Mouse (Mus musculus): ENCODE measurements around the gene Slc35c2. TPM values are rescaled to one million over a fixed set of nuclear protein-coding genes. Genes with fewer than 3 reads are reported as not detected.
A peak's percentile ranks its signal among the peaks of the same experiment; 100 is the strongest.

The Slc35c2 gene
- polyA plus RNA-seq, 1 experiment from 2014 or later: 68.7 TPM

GRCm38 (mm10) chr2:165285034-165285433 lies 2.6 kb downstream of the Slc35c2 start:
- no peak overlapping the region for H3K4me2 ChIP-seq (replicated peaks)
- no peak overlapping the region for H3K9ac ChIP-seq (replicated peaks)
- WGBS: 84% methylated on average over 3 of the region's 3 CpGs
- H3K9me3 ChIP-seq: no peaks in the 10 kb centered on the region
- peaks cover 6% of the 10 kb centered on the region; the same call in 1 of the 2 replicates for H3K36me3 ChIP-seq
- no peak for ATAC-seq (replicated peaks)
- H3K4me1 ChIP-seq: peaks cover 51% of the 10 kb centered on the region
- H3K27me3 ChIP-seq: no peaks in the 10 kb centered on the region
- no peak overlapping the region for H3K27ac ChIP-seq (replicated peaks)
- H3K4me3 ChIP-seq: no peak overlapping the region

- H3K36me3 ChIP-seq: no peaks in the 10 kb centered on the region
- peaks cover 45% of the 10 kb centered on the region for H3K4me1 ChIP-seq
- 95% methylated on average over 7 of the region's 7 CpGs for WGBS
- ATAC-seq (replicated peaks): no peak
- no peaks in the 10 kb centered on the region for H3K27me3 ChIP-seq
- H3K4me2 ChIP-seq (replicated peaks): no peak overlapping the region
- H3K9ac ChIP-seq (replicated peaks): no peak overlapping the region
- no peak overlapping the region for H3K4me3 ChIP-seq
- no peak overlapping the region for H3K27ac ChIP-seq (replicated peaks)
- no peaks in the 10 kb centered on the region for H3K9me3 ChIP-seq
Measured at GRCm38 (mm10) chr2:165284377-165284776, 3.3 kb downstream of the Slc35c2 start.

DNA sequence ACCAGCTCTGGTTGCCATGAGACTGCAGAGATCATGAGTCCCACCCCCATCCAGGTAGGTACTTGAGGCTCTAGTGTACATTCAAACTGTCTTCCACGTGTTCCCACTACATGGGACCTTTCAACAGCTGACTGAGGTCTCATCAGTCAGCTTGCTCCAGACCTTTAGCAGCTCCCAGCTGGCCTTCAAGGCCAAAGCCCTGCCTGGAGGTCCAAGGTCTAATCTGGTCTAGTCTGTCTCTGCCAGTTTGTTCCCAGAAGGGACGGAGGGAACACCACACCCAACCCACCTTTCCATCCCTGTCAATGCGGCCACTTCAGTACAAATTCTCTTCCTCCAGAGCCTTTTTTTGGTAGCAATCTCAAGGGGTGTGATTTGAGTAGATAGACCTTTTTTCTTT lies 4.0 kb downstream of the Slc35c2 start:
- Histone ChIP-seq H3K36me3 (no peaks in the 10 kb centered on the region), H3K4me1 (peaks cover 38% of the 10 kb centered on the region), H3K9ac (replicated peaks) (no peak overlapping the region), H3K27me3 (no peaks in the 10 kb centered on the region), H3K4me2 (replicated peaks) (no peak overlapping the region), H3K27ac (replicated peaks) (no peak overlapping the region), H3K4me3 (no peak overlapping the region), H3K9me3 (no peaks in the 10 kb centered on the region)
- 92% methylated on average over 3 of the region's 3 CpGs for WGBS
- ATAC-seq (replicated peaks): no peak

GRCm38 (mm10) chr2:165281779-165282311 lies 5.8 kb downstream of the Slc35c2 start:
- no peak overlapping the region for H3K27ac ChIP-seq (replicated peaks)
- H3K36me3 ChIP-seq: no peaks in the 10 kb centered on the region
- WGBS: 31% methylated on average over 6 of the region's 6 CpGs
- H3K4me3 ChIP-seq: no peak overlapping the region
- no peaks in the 10 kb centered on the region for H3K9me3 ChIP-seq
- no peak for ATAC-seq (replicated peaks)
- no peak overlapping the region for H3K9ac ChIP-seq (replicated peaks)
- peaks cover 25% of the 10 kb centered on the region for H3K4me1 ChIP-seq
- no peak overlapping the region for H3K4me2 ChIP-seq (replicated peaks)
- H3K27me3 ChIP-seq: no peaks in the 10 kb centered on the region

DNA sequence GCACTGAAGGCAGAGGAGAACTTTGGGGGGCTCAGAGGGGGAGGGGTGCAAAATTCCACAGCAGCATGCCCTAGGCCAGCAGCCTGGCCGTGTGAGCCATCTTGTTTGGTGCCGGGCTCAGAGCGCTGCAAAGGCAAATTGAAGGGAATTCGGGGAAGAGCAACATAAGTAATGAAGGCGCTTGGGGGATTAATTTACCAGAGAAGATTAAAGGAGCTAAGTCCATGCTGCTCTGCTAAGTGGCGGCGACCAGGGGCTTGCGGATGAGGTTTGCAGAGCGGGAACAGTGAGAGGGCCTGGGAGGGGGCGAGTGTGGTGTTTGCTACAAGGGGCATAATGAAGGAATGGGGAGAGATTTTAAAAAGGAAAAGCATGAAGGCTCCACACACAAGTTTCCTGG lies 8.3 kb downstream of the Slc35c2 start:
- no peak overlapping the region for H3K9ac ChIP-seq (replicated peaks)

DNA sequence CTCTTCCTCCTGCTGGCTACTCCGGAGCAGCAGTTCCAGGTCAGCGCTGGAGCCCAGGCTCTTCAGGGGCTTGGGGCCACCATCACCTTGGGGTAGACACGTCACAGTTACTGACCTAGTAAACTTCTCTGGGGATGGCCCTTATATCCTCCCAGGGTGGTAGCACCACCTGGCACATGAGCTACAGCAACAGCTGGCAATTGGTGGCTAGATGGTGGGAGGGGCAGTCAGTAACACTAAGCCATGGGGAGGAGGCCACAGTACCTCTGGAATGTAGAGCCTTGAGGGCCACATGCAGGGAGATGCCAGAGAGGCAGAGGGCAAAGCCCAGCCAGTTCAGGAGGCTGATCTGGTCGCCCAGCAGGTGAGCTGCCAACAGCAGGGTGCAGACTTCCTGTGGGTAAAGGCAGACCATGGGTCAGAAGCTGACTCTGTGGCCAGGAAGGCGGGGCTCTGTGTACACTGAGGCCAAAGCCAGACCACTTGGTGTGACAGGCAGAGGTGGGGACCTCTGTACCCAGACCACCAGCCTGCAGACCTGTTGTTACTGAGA lies 10.4 kb downstream of the Slc35c2 start:
- WGBS: 87% methylated on average over 5 of the region's 5 CpGs
- Histone ChIP-seq H3K27ac (replicated peaks) (no peak overlapping the region), H3K9ac (replicated peaks) (no peak overlapping the region), H3K36me3 (no peaks in the 10 kb centered on the region), H3K4me2 (replicated peaks) (no peak overlapping the region), H3K9me3 (no peaks in the 10 kb centered on the region), H3K4me1 (peaks cover 40% of the 10 kb centered on the region), H3K27me3 (no peaks in the 10 kb centered on the region), H3K4me3 (no peak overlapping the region)
- ATAC-seq (replicated peaks): no peak

More for the DNA sequence above, 8.3 kb downstream of the Slc35c2 start:
- Histone ChIP-seq H3K27ac (replicated peaks) (no peak overlapping the region), H3K4me2 (replicated peaks) (no peak overlapping the region), H3K36me3 (no peaks in the 10 kb centered on the region), H3K4me1 (peaks cover 32% of the 10 kb centered on the region), H3K27me3 (no peaks in the 10 kb centered on the region), H3K4me3 (no peak overlapping the region), H3K9me3 (no peaks in the 10 kb centered on the region)
- 24% methylated on average over 10 of the region's 10 CpGs for WGBS
- no peak for ATAC-seq (replicated peaks)

DNA sequence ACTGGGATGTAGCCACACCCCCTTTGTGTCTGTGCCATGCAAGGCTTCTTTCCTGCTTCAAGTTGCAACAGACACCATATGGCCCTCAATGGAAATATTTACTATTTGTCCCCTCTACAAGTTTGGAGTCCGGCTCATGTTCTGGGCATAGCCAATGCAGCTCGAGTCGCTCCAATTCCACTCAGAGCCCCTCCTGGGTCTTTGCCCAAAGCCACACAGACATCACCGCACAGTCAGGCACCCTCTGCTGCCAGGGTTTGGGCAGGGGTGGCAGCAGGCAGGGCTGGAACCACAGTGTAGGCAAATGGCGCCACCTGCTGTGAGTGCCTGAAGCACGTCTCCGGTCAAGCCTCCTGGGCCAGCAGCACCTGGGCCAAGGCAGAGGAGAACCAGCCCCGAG lies 11.8 kb downstream of the Slc35c2 start:
- H3K27ac ChIP-seq (replicated peaks): peak overlapping the region; percentile 76
- peak; percentile 90 for ATAC-seq (replicated peaks)

GRCm38 (mm10) chr2:165275124-165275640 lies 12.5 kb downstream of the Slc35c2 start:
- no peak overlapping the region for H3K9ac ChIP-seq (replicated peaks)
- H3K9me3 ChIP-seq: no peaks in the 10 kb centered on the region
- no peak overlapping the region for H3K4me2 ChIP-seq (replicated peaks)
- peak overlapping the region; percentile 76 for H3K27ac ChIP-seq (replicated peaks)
- no peaks in the 10 kb centered on the region for H3K27me3 ChIP-seq
- WGBS: 15% methylated on average over 8 of the region's 8 CpGs
- H3K4me1 ChIP-seq: peaks cover 47% of the 10 kb centered on the region
- H3K36me3 ChIP-seq: no peaks in the 10 kb centered on the region
- no peak overlapping the region for H3K4me3 ChIP-seq
- peak; percentile 73 for ATAC-seq (replicated peaks)

More for the DNA sequence above, 11.8 kb downstream of the Slc35c2 start:
- H3K27me3 ChIP-seq: no peaks in the 10 kb centered on the region
- H3K36me3 ChIP-seq: no peaks in the 10 kb centered on the region
- no peak overlapping the region for H3K9ac ChIP-seq (replicated peaks)
- 10% methylated on average over 8 of the region's 8 CpGs for WGBS
- H3K4me1 ChIP-seq: peaks cover 41% of the 10 kb centered on the region
- H3K4me2 ChIP-seq (replicated peaks): no peak overlapping the region
- no peaks in the 10 kb centered on the region for H3K9me3 ChIP-seq
- no peak overlapping the region for H3K4me3 ChIP-seq

- ATAC-seq (replicated peaks): no peak
- Histone ChIP-seq H3K4me1 (peaks cover 47% of the 10 kb centered on the region), H3K4me3 (no peak overlapping the region), H3K27ac (replicated peaks) (no peak overlapping the region; the same call in 1 of the 2 replicates), H3K9ac (replicated peaks) (no peak overlapping the region), H3K27me3 (peaks cover 2% of the 10 kb centered on the region; the same call in 1 of the 2 replicates), H3K9me3 (no peaks in the 10 kb centered on the region), H3K36me3 (no peaks in the 10 kb centered on the region), H3K4me2 (replicated peaks) (no peak overlapping the region)
- WGBS: 45% methylated on average over 4 of the region's 4 CpGs
Measured at GRCm38 (mm10) chr2:165273589-165273988, 14.1 kb downstream of the Slc35c2 start.

DNA sequence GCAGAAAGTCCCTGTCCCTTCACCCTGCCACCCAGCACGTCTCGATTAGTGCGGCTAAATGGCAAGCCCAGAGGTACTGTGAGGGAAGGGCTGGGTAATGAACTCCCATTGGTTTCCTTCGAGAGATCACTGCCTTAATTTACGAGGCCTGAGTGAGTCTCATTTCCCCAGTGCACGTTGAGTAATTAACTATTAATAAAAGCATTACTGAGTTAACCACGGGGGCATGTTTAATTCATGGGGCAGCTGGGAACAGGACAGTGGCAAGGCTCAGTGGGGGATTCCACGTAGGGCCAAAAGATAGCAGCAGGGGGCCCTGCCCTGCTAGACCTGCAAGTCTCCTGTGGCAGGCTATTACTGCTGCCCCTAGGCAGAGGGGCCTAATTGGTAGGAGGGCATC lies 16.3 kb downstream of the Slc35c2 start:
- H3K36me3 ChIP-seq: no peaks in the 10 kb centered on the region
- peaks cover 57% of the 10 kb centered on the region for H3K4me1 ChIP-seq
- no peak for ATAC-seq (replicated peaks)
- no peak overlapping the region for H3K4me2 ChIP-seq (replicated peaks)
- H3K9me3 ChIP-seq: no peaks in the 10 kb centered on the region
- no peak overlapping the region for H3K4me3 ChIP-seq
- H3K27ac ChIP-seq (replicated peaks): no peak overlapping the region
- H3K27me3 ChIP-seq: peaks cover 2% of the 10 kb centered on the region; the same call in 1 of the 2 replicates
- WGBS: 1% methylated on average over 8 of the region's 8 CpGs
- H3K9ac ChIP-seq (replicated peaks): no peak overlapping the region

GRCm38 (mm10) chr2:165270858-165271257 lies 16.8 kb downstream of the Slc35c2 start:
- H3K4me2 ChIP-seq (replicated peaks): no peak overlapping the region
- ATAC-seq (replicated peaks): no peak
- H3K4me1 ChIP-seq: peaks cover 57% of the 10 kb centered on the region
- no peaks in the 10 kb centered on the region for H3K9me3 ChIP-seq
- no peak overlapping the region for H3K27ac ChIP-seq (replicated peaks)
- peaks cover 2% of the 10 kb centered on the region; the same call in 1 of the 2 replicates for H3K27me3 ChIP-seq
- H3K9ac ChIP-seq (replicated peaks): no peak overlapping the region
- no peak overlapping the region for H3K4me3 ChIP-seq
- 40% methylated on average over 7 of the region's 7 CpGs for WGBS
- no peaks in the 10 kb centered on the region for H3K36me3 ChIP-seq

DNA sequence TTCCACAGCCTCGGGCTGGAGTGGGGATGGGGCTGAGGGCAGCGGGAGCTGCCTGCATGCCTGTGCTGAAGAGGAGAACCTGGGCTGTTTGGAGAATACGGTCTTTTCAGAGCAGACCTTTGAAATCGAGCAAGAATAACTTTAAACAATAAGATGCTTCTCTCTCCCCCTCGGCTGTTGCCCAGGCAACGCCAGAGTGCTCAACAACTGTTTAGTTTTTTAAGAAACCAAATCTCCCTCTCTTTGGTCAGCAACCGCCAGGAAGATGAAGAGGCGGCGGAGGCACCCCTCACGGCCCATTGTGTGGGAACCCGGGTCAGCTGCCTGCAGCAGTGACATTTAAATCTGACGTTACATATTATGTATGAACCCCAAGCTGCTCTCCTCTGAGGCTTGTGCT lies 20.9 kb downstream of the Slc35c2 start:
- peaks cover 2% of the 10 kb centered on the region; the same call in 1 of the 2 replicates for H3K27me3 ChIP-seq
- H3K4me2 ChIP-seq (replicated peaks): no peak overlapping the region
- peaks cover 42% of the 10 kb centered on the region for H3K4me1 ChIP-seq
- no peak overlapping the region for H3K27ac ChIP-seq (replicated peaks)
- peak overlapping the region; percentile 7; the same call in 1 of the 2 replicates for H3K9ac ChIP-seq (replicated peaks)
- 3% methylated on average over 12 of the region's 12 CpGs for WGBS
- ATAC-seq (replicated peaks): no peak
- no peak overlapping the region for H3K4me3 ChIP-seq
- H3K36me3 ChIP-seq: no peaks in the 10 kb centered on the region
- H3K9me3 ChIP-seq: no peaks in the 10 kb centered on the region

All from forebrain, embryonic 15.5 days (tissue).